In the genomic region with DNA sequence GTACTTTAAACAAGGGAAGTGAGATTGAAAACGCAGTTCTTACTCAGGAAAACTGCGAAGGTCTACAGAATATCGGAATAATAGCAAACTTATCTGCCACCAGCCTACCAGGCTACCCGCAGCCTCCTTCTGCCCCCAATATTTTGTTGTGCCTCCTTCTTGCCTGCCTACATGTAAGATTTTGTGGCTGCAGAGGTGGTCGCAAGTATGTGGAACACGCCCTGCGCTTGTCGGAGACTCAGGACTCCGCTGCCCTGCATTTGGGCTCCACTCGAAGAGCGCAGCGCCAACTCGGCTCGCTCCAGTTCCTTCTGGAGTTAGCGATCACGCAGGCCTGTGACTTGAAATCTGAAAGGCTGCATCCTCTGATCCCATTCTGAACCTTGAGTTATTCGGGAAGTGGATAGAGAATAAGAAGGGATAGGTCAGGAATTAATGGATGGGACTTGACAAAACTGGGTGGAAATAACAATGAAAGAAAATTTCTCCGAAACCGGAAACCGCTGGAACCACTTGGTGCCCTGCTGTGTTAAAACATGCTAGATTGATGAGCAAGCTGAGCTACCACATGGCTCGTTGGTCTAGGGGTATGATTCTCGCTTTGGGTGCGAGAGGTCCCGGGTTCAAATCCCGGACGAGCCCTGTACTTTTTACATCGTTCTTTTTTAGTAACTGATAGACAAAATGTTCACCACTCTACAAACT, we compare ENCODE assay signal across 8 mouse cellular contexts. TPM values are rescaled to one million over a fixed set of nuclear protein-coding genes. Genes with fewer than 3 reads are reported as not detected.
DNase-seq lines count a peak whose midpoint lies in the region; ATAC-seq and TF ChIP-seq lines count a peak whose summit lies in the region.

No protein-coding gene starts in this region.

- intact Hi-C loops in heart, adult 2 months (cut with DNase I), result loop anchor here (1.0 kb wide), 1 partner anchor 283 kb away; a partner anchor contains a TSS

- H3K36me3 ChIP-seq in embryonic facial prominence, embryonic 12.5 days, result no peaks in the 10 kb centered on the region
- H3K36me3 ChIP-seq in heart, adult 2 months (ENCODE audit: control insufficient read depth, insufficient read depth, low read length), result no peaks in the 10 kb centered on the region
- no peaks in the 10 kb centered on the region for H3K36me3 ChIP-seq in limb, embryonic 14.5 days (ENCODE audit: control insufficient read depth, insufficient read depth, low read length)
- no peaks in the 10 kb centered on the region for H3K36me3 ChIP-seq in midbrain, embryonic 16.5 days (ENCODE audit: control insufficient read depth, insufficient read depth, low read length)

- peak overlapping the region; percentile 65 for H3K4me2 ChIP-seq in embryonic facial prominence, embryonic 12.5 days (replicated peaks)
- H3K4me2 ChIP-seq in limb, embryonic 14.5 days (replicated peaks; ENCODE audit: low read depth, low read length, severe bottlenecking), result peak overlapping the region; percentile 69
- peak overlapping the region; percentile 66 for H3K4me2 ChIP-seq in midbrain, embryonic 16.5 days (ENCODE audit: low read length)

- H3K9me3 ChIP-seq in embryonic facial prominence, embryonic 12.5 days, result no peaks in the 10 kb centered on the region
- H3K9me3 ChIP-seq in limb, embryonic 14.5 days (ENCODE audit: control insufficient read depth, low read length), result no peaks in the 10 kb centered on the region
- no peaks in the 10 kb centered on the region for H3K9me3 ChIP-seq in midbrain, embryonic 16.5 days (replicated peaks; ENCODE audit: control insufficient read depth, low read length, poor library complexity, severe bottlenecking)

- peak overlapping the region; percentile 88 for H3K27ac ChIP-seq in embryonic facial prominence, embryonic 12.5 days
- H3K27ac ChIP-seq in heart, adult 2 months, result peak overlapping the region; percentile 96
- H3K27ac ChIP-seq in limb, embryonic 14.5 days (replicated peaks; ENCODE audit: low read depth, low read length), result peak overlapping the region; percentile 83
- peak overlapping the region; percentile 80 for H3K27ac ChIP-seq in midbrain, embryonic 16.5 days (ENCODE audit: low read length)

- no peak for TF ChIP-seq POLR2A in heart, adult 2 months (IDR thresholded peaks at IDR 0.05; ENCODE audit: insufficient read depth, low read depth, low read length)
- TF ChIP-seq POLR2A in limb, embryonic 14.5 days (IDR thresholded peaks at IDR 0.05; ENCODE audit: borderline replicate concordance, extremely low read depth, insufficient read depth, insufficient read length), result 0 out of 2 replicates have a peak, but pooled peaks have one; percentile 28

- under 1% methylated on average over 27 of the region's 27 CpGs for WGBS in embryonic facial prominence, embryonic 12.5 days
- under 1% methylated on average over 27 of the region's 27 CpGs for WGBS in heart, adult 2 months
- under 1% methylated on average over 27 of the region's 27 CpGs for WGBS in limb, embryonic 14.5 days
- 0% methylated on average over 27 of the region's 27 CpGs for WGBS in midbrain, embryonic 16.5 days

- peak; percentile 95 for DNase-seq in 3T3-L1 (ENCODE audit: low read depth, low spot score)
- DNase-seq in adrenal gland, postnatal 25 days, result peak; percentile 75
- peak; percentile 84 to 88 for DNase-seq in heart, adult 2 months
- peak; percentile 90 for DNase-seq in kidney, adult 9 months
- peak; percentile 90 for DNase-seq in limb, embryonic 14.5 days (ENCODE audit: low spot score)
- DNase-seq in spleen, postnatal 14 days (ENCODE audit: low spot score in 2 of 2), result peak; percentile 67 to 79

- peak; percentile 82 for TF ChIP-seq EP300 in heart, adult 2 months (IDR thresholded peaks at IDR 0.05; ENCODE audit: insufficient read depth, low read depth, low read length)

- TF ChIP-seq CTCF in heart, adult 2 months (IDR thresholded peaks at IDR 0.05), result no peak

- no peak for ATAC-seq in embryonic facial prominence, embryonic 12.5 days (ENCODE audit: insufficient number of reproducible peaks, insufficient read depth, low FRiP score, low TSS enrichment)
- ATAC-seq in limb, embryonic 14.5 days (ENCODE audit: low FRiP score, low read depth), result peak; percentile 75
- ATAC-seq in midbrain, embryonic 16.5 days, result peak; percentile 50

- peak overlapping the region; percentile 47 for H3K9ac ChIP-seq in embryonic facial prominence, embryonic 12.5 days
- H3K9ac ChIP-seq in heart, adult 2 months (ENCODE audit: low read depth, low read length), result peak overlapping the region; percentile 71
- peak overlapping the region; percentile 67 for H3K9ac ChIP-seq in limb, embryonic 14.5 days (ENCODE audit: low read depth, low read length, severe bottlenecking)
- peak overlapping the region; percentile 74 for H3K9ac ChIP-seq in midbrain, embryonic 16.5 days (ENCODE audit: low read depth, low read length)

- no peaks in the 10 kb centered on the region for H3K4me1 ChIP-seq in embryonic facial prominence, embryonic 12.5 days
- H3K4me1 ChIP-seq in heart, adult 2 months (ENCODE audit: control insufficient read depth, insufficient read depth, low read length), result peaks cover 1% of the 10 kb centered on the region; the same call in 1 of the 2 replicates
- H3K4me1 ChIP-seq in limb, embryonic 14.5 days (ENCODE audit: control insufficient read depth, insufficient read depth, low read length), result no peaks in the 10 kb centered on the region
- H3K4me1 ChIP-seq in midbrain, embryonic 16.5 days (ENCODE audit: control insufficient read depth, insufficient read depth, low read length), result peaks cover 8% of the 10 kb centered on the region; the same call in 1 of the 2 replicates

- no peaks in the 10 kb centered on the region for H3K79me2 ChIP-seq in heart, adult 2 months (replicated peaks; ENCODE audit: control insufficient read depth, insufficient read depth, low read length)

- H3K4me3 ChIP-seq in embryonic facial prominence, embryonic 12.5 days, result peak overlapping the region; percentile 72
- peak overlapping the region; percentile 76 for H3K4me3 ChIP-seq in heart, adult 2 months
- H3K4me3 ChIP-seq in limb, embryonic 14.5 days (replicated peaks; ENCODE audit: low read length), result peak overlapping the region; percentile 66
- H3K4me3 ChIP-seq in midbrain, embryonic 16.5 days (ENCODE audit: low read depth, low read length), result peak overlapping the region; percentile 59

- H3K27me3 ChIP-seq in embryonic facial prominence, embryonic 12.5 days, result no peaks in the 10 kb centered on the region
- no peaks in the 10 kb centered on the region for H3K27me3 ChIP-seq in heart, adult 2 months (ENCODE audit: control insufficient read depth, insufficient read depth, low read length)
- no peaks in the 10 kb centered on the region for H3K27me3 ChIP-seq in limb, embryonic 14.5 days (ENCODE audit: control insufficient read depth, insufficient read depth, low read length)
- H3K27me3 ChIP-seq in midbrain, embryonic 16.5 days (ENCODE audit: control insufficient read depth, insufficient read depth, low read depth, low read length), result no peaks in the 10 kb centered on the region

RNA-seq across cellular contexts. Expression of a gene that starts 0.6 kb away (rescaled TPM):
- 28.7 TPM in 2 replicates for total RNA-seq in adrenal gland, postnatal 25 days (2021)
- 17.8 and 18.9 TPM in 2 replicates for polyA plus RNA-seq in embryonic facial prominence, embryonic 12.5 days (2016; fragmentation: Nextera tagmentation; extraction: Ambion mirVana)
- 10 to 100 TPM; 47.9 to 59.6 TPM for total RNA-seq in heart, adult 2 months (2021)
- polyA plus RNA-seq in heart, adult 2 months (2012; rRNA removed), result 90.9 and 123 TPM in 2 replicates
- polyA plus RNA-seq in limb, embryonic 14.5 days (2012; rRNA removed), result 66.2 and 67.4 TPM in 2 replicates
- 51.9 and 59.4 TPM in 2 replicates for polyA plus RNA-seq in limb, embryonic 14.5 days (2014; fragmentation: Nextera tagmentation; extraction: Ambion mirVana)
- polyA plus RNA-seq in midbrain, embryonic 16.5 days (2015; fragmentation: Nextera tagmentation; extraction: Ambion mirVana), result 13.6 and 15.2 TPM in 2 replicates

RNA-seq across cellular contexts. Expression of a gene that starts 0.7 kb away (rescaled TPM):
- total RNA-seq in adrenal gland, postnatal 25 days (2021), result 3.3 and 4.4 TPM in 2 replicates
- polyA plus RNA-seq in embryonic facial prominence, embryonic 12.5 days (2016; fragmentation: Nextera tagmentation; extraction: Ambion mirVana), result 4.1 and 4.5 TPM in 2 replicates
- 10 to 100 TPM in 1 of 2 experiments, 1 to 10 TPM in 1; 5.6 to 10.2 TPM for total RNA-seq in heart, adult 2 months (2021)
- polyA plus RNA-seq in heart, adult 2 months (2012; rRNA removed), result 10.8 and 12.1 TPM in 2 replicates
- polyA plus RNA-seq in limb, embryonic 14.5 days (2012; rRNA removed), result 9.7 and 13.6 TPM in 2 replicates
- 7.3 and 8.3 TPM in 2 replicates for polyA plus RNA-seq in limb, embryonic 14.5 days (2014; fragmentation: Nextera tagmentation; extraction: Ambion mirVana)
- 3.1 and 3.2 TPM in 2 replicates for polyA plus RNA-seq in midbrain, embryonic 16.5 days (2015; fragmentation: Nextera tagmentation; extraction: Ambion mirVana)

RNA-seq across cellular contexts. Expression of a gene that starts 16.0 kb away (rescaled TPM):
- not detected in 2 replicates for total RNA-seq in adrenal gland, postnatal 25 days (2021)
- polyA plus RNA-seq in embryonic facial prominence, embryonic 12.5 days (2016; fragmentation: Nextera tagmentation; extraction: Ambion mirVana), result not detected in 2 replicates
- total RNA-seq in heart, adult 2 months (2021), result not detected
- not detected in 2 replicates for polyA plus RNA-seq in heart, adult 2 months (2012; rRNA removed)
- polyA plus RNA-seq in limb, embryonic 14.5 days (2012; rRNA removed), result not detected in 2 replicates
- polyA plus RNA-seq in limb, embryonic 14.5 days (2014; fragmentation: Nextera tagmentation; extraction: Ambion mirVana), result not detected in 2 replicates
- 0.07 TPM in 1 of 2 replicates, not detected in the other for polyA plus RNA-seq in midbrain, embryonic 16.5 days (2015; fragmentation: Nextera tagmentation; extraction: Ambion mirVana)

RNA-seq across cellular contexts. Expression of a gene that starts 24.0 kb away (rescaled TPM):
- total RNA-seq in adrenal gland, postnatal 25 days (2021), result not detected in 2 replicates
- polyA plus RNA-seq in embryonic facial prominence, embryonic 12.5 days (2016; fragmentation: Nextera tagmentation; extraction: Ambion mirVana), result not detected in 2 replicates
- not detected for total RNA-seq in heart, adult 2 months (2021)
- not detected in 2 replicates for polyA plus RNA-seq in heart, adult 2 months (2012; rRNA removed)
- 0.04 TPM in 1 of 2 replicates, not detected in the other for polyA plus RNA-seq in limb, embryonic 14.5 days (2012; rRNA removed)
- polyA plus RNA-seq in limb, embryonic 14.5 days (2014; fragmentation: Nextera tagmentation; extraction: Ambion mirVana), result not detected in 2 replicates
- polyA plus RNA-seq in midbrain, embryonic 16.5 days (2015; fragmentation: Nextera tagmentation; extraction: Ambion mirVana), result not detected in 2 replicates

RNA-seq across cellular contexts. Expression of a gene that starts 32.8 kb away (rescaled TPM):
- total RNA-seq in adrenal gland, postnatal 25 days (2021), result not detected in 2 replicates
- not detected in 2 replicates for polyA plus RNA-seq in embryonic facial prominence, embryonic 12.5 days (2016; fragmentation: Nextera tagmentation; extraction: Ambion mirVana)
- total RNA-seq in heart, adult 2 months (2021), result not detected
- not detected in 2 replicates for polyA plus RNA-seq in heart, adult 2 months (2012; rRNA removed)
- polyA plus RNA-seq in limb, embryonic 14.5 days (2012; rRNA removed), result 0.14 and 0.17 TPM in 2 replicates
- polyA plus RNA-seq in limb, embryonic 14.5 days (2014; fragmentation: Nextera tagmentation; extraction: Ambion mirVana), result not detected in 2 replicates
- not detected in 2 replicates for polyA plus RNA-seq in midbrain, embryonic 16.5 days (2015; fragmentation: Nextera tagmentation; extraction: Ambion mirVana)
